Mouse (Mus musculus): ENCODE measurements around the gene Smc4. TPM values are rescaled to one million over a fixed set of nuclear protein-coding genes. Genes with fewer than 3 reads are reported as not detected.

Gene Smc4
- polyA plus RNA-seq, 1 experiment from 2014 or later = 54.3 TPM

GRCm38 (mm10) chr3:69026133-69026783 is 21.7 kb downstream of the Smc4 start:
- no peak for ATAC-seq (ENCODE audit: low FRiP score)

GRCm38 (mm10) chr3:69040105-69040504 is 35.6 kb downstream of the Smc4 start:
- Histone ChIP-seq H3K9ac (no peak overlapping the region), H3K27me3 (no peaks in the 10 kb centered on the region), H3K36me3 (peaks cover 17% of the 10 kb centered on the region), H3K4me3 (no peak overlapping the region), H3K9me3 (no peaks in the 10 kb centered on the region), H3K27ac (no peak overlapping the region), H3K4me1 (replicated peaks) (peaks cover 13% of the 10 kb centered on the region), H3K4me2 (no peak overlapping the region)
- no peak for ATAC-seq (ENCODE audit: low FRiP score)
- 83% methylated on average over 2 of the region's 2 CpGs for WGBS

More at GRCm38 (mm10) chr3:69026133-69026783, 21.7 kb downstream of the Smc4 start:
- Histone ChIP-seq H3K4me1 (replicated peaks) (no peaks in the 10 kb centered on the region), H3K27ac (no peak overlapping the region), H3K4me2 (no peak overlapping the region), H3K9ac (no peak overlapping the region), H3K36me3 (peaks cover 39% of the 10 kb centered on the region), H3K27me3 (no peaks in the 10 kb centered on the region), H3K9me3 (no peaks in the 10 kb centered on the region), H3K4me3 (no peak overlapping the region)
- whole genome bisulfite sequencing = 97% methylated on average over 1 of the region's 1 CpGs

- Histone ChIP-seq H3K27ac (no peak overlapping the region), H3K4me1 (replicated peaks) (peaks cover 23% of the 10 kb centered on the region), H3K36me3 (peaks cover 12% of the 10 kb centered on the region), H3K27me3 (no peaks in the 10 kb centered on the region), H3K9me3 (no peaks in the 10 kb centered on the region), H3K4me3 (no peak overlapping the region), H3K9ac (no peak overlapping the region), H3K4me2 (peak overlapping the region; percentile 11)
- no peak for ATAC-seq (ENCODE audit: low FRiP score)
- 69% methylated on average over 5 of the region's 5 CpGs for WGBS
These were observed 36.8 kb downstream of the Smc4 start for GRCm38 (mm10) chr3:69041298-69041697.

DNA sequence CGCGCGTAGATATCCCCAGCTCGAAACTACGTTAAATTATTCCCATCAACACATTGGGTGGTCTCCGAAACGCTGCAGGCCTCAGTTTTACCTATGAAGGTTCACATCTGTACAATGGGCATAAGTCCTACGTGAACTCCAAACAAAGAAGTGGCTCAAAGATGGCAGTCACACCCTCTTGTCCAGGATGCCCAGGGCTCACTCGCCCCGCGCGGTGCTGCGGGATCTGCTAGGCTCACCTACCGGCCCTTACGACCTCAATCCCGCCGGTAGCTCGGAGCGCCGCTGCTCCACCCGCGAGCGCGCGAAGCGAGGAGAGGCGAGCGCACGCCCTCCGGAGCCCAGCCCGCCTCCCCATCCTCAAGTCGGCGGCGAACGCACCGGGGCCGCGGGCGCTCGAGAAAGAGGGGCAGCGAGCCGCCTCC is 39.6 kb downstream of the Smc4 start:
- peaks cover 23% of the 10 kb centered on the region for H3K4me1 ChIP-seq (replicated peaks)
- peak overlapping the region; percentile 85 for H3K9ac ChIP-seq
- under 1% methylated on average over 42 of the region's 42 CpGs for WGBS
- peak; percentile 80 for ATAC-seq (ENCODE audit: low FRiP score)
- peak overlapping the region; percentile 85 for H3K4me3 ChIP-seq
- H3K27me3 ChIP-seq = peaks cover 7% of the 10 kb centered on the region; the same call in 1 of the 2 replicates
- peak overlapping the region; percentile 74 for H3K4me2 ChIP-seq
- peak overlapping the region; percentile 95 for H3K27ac ChIP-seq
- 0 out of 2 replicates have a peak, but pooled peaks cover 3% of the 10 kb centered on the region for H3K36me3 ChIP-seq
- H3K9me3 ChIP-seq = no peaks in the 10 kb centered on the region

DNA sequence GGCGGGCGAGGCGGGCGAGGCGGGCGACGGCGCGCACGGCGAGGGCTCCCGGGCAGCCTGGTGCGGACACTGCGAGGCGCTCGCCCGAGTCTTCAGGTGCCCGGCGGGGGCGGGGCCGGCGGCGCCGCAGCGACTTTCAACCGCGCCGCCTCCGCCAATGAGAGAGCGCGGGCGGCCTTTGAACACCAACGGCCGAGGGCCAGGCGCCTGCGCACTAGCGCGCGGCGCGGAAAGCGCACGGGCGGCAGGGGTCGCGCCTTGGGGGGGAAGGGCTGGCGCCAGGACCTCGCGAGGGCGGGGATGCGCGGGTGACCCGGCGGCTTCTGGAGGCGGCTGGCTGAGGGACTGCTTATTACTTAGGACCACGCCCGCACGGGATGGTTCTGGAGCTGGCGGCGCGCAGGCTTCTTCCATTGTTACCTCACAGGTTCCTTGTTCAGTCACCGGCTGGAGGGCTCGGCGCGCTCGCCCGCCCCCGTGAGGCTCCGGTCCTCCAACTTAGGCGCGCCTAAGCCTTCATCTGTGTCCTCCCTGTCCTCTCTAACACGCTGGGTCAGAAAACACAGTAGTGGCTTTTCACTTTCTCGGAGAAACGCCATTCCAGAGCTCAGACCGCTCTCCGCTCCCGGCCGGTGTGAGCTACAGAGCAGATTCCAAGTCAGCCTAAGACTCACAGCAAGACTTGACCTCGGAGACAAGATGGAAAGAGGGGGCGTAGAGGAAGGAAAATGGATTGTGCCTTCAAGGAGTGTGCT is 40.3 kb downstream of the Smc4 start, which contains the start of gene Trim59:
Gene Trim59, minus strand, starts transcription at position 111 of the 755 bp plus-strand sequence.
- peak; percentile 98 for ATAC-seq (ENCODE audit: low FRiP score)
- Histone ChIP-seq H3K4me1 (replicated peaks) (peaks cover 23% of the 10 kb centered on the region), H3K9ac (peak within 1 kb of the TSS; percentile 85), H3K4me3 (peak within 1 kb of the TSS; percentile 85), H3K9me3 (no peaks in the 10 kb centered on the region), H3K4me2 (peak within 1 kb of the TSS; percentile 74), H3K36me3 (0 out of 2 replicates have a peak, but pooled peaks cover 3% of the 10 kb centered on the region), H3K27me3 (peaks cover 7% of the 10 kb centered on the region; the same call in 1 of the 2 replicates), H3K27ac (peak within 1 kb of the TSS; percentile 95)
- WGBS = under 1% methylated on average over 69 of the region's 80 CpGs

DNA sequence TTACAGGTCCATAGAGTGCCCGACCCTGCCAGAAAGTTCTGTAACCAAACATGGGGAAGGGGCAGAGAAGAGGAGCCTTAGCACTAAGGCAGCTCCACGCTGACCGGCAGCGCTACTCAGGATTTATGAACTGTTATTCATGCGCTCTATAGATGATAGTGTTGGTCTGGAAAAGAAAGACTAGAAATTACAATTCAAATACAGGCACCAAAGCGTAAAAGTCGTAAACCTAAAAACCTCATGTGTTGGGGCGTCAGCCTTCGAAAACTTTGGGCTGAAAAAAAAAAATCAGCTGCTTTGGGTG is 40.8 kb downstream of the Smc4 start:
- Histone ChIP-seq H3K4me2 (peak overlapping the region; percentile 74), H3K4me3 (peak overlapping the region; percentile 85), H3K4me1 (replicated peaks) (peaks cover 23% of the 10 kb centered on the region), H3K27me3 (peaks cover 7% of the 10 kb centered on the region; the same call in 1 of the 2 replicates), H3K9me3 (no peaks in the 10 kb centered on the region), H3K9ac (peak overlapping the region; percentile 85), H3K27ac (peak overlapping the region; percentile 95), H3K36me3 (no peaks in the 10 kb centered on the region)
- ATAC-seq (ENCODE audit: low FRiP score) = no peak
- WGBS = 7% methylated on average over 9 of the region's 9 CpGs

GRCm38 (mm10) chr3:69045750-69046149 is 41.2 kb downstream of the Smc4 start:
- 21% methylated on average over 13 of the region's 13 CpGs for WGBS
- Histone ChIP-seq H3K4me3 (peak overlapping the region; percentile 85), H3K4me1 (replicated peaks) (peaks cover 23% of the 10 kb centered on the region), H3K9me3 (no peaks in the 10 kb centered on the region), H3K9ac (peak overlapping the region; percentile 85; the same call in 1 of the 2 replicates), H3K4me2 (peak overlapping the region; percentile 74), H3K27me3 (peaks cover 7% of the 10 kb centered on the region; the same call in 1 of the 2 replicates), H3K36me3 (no peaks in the 10 kb centered on the region), H3K27ac (no peak overlapping the region)
- no peak for ATAC-seq (ENCODE audit: low FRiP score)

DNA sequence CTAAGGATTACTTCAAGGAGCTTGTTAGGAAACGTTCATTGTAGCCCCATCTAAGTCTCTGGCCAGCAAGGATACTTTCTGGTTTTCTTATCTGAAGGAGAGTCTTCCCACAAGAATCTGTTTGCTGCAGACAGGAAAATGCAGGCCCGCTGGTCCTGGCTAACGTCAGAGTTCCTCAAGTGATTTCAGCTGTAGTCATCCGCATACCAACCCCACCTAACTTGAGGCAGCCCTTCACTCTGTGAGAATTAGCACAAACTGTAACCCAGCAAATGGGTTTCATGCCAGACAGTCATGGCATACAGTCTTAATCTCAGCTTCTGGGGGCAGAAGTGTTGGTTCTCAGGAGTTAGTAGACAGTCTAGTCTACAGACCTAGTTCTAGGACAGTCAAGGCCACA is 42.0 kb downstream of the Smc4 start:
- no peaks in the 10 kb centered on the region for H3K9me3 ChIP-seq
- no peak overlapping the region for H3K9ac ChIP-seq
- ATAC-seq (ENCODE audit: low FRiP score) = no peak
- 77% methylated on average over 4 of the region's 4 CpGs for WGBS
- peaks cover 20% of the 10 kb centered on the region for H3K4me1 ChIP-seq (replicated peaks)
- no peak overlapping the region for H3K27ac ChIP-seq
- no peak overlapping the region for H3K4me3 ChIP-seq
- peaks cover 7% of the 10 kb centered on the region; the same call in 1 of the 2 replicates for H3K27me3 ChIP-seq
- no peaks in the 10 kb centered on the region for H3K36me3 ChIP-seq
- H3K4me2 ChIP-seq = no peak overlapping the region

GRCm38 (mm10) chr3:69047684-69048083 is 43.1 kb downstream of the Smc4 start:
- Histone ChIP-seq H3K4me3 (no peak overlapping the region), H3K9me3 (no peaks in the 10 kb centered on the region), H3K36me3 (no peaks in the 10 kb centered on the region), H3K4me2 (no peak overlapping the region), H3K27me3 (peaks cover 7% of the 10 kb centered on the region; the same call in 1 of the 2 replicates), H3K9ac (no peak overlapping the region), H3K27ac (no peak overlapping the region), H3K4me1 (replicated peaks) (peaks cover 20% of the 10 kb centered on the region)
- ATAC-seq (ENCODE audit: low FRiP score) = no peak
- WGBS = 82% methylated on average over 4 of the region's 4 CpGs

GRCm38 (mm10) chr3:69049011-69049410 is 44.5 kb downstream of the Smc4 start:
- ATAC-seq (ENCODE audit: low FRiP score) = no peak
- Histone ChIP-seq H3K4me3 (no peak overlapping the region), H3K36me3 (no peaks in the 10 kb centered on the region), H3K4me2 (no peak overlapping the region), H3K9me3 (no peaks in the 10 kb centered on the region), H3K27me3 (peaks cover 7% of the 10 kb centered on the region; the same call in 1 of the 2 replicates), H3K27ac (no peak overlapping the region), H3K9ac (no peak overlapping the region), H3K4me1 (replicated peaks) (peaks cover 10% of the 10 kb centered on the region)
- WGBS = 60% methylated on average over 6 of the region's 6 CpGs

DNA sequence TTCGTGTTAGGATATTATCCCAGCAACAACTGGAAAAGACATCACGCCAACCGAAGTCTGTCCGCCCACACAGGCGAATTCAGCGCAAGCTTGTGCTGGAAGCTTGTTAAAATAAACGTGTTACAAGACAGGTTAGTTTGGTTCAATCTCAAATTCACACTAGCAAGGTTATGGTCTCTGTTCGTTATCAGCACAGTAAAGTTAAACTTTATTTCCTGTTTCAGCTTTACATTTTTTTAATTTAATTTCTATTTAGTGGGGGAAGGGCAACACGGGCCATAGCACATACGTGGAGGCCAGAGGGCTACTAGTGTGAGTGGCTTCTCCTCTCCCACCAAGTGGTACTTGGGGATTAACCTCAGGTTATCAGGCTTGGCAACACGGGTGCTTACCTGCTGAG is 47.4 kb downstream of the Smc4 start:
- Histone ChIP-seq H3K9me3 (no peaks in the 10 kb centered on the region), H3K4me2 (no peak overlapping the region), H3K9ac (no peak overlapping the region), H3K4me1 (replicated peaks) (no peaks in the 10 kb centered on the region), H3K27ac (no peak overlapping the region), H3K4me3 (no peak overlapping the region), H3K36me3 (no peaks in the 10 kb centered on the region), H3K27me3 (peaks cover 1% of the 10 kb centered on the region; the same call in 1 of the 2 replicates)
- no peak for ATAC-seq (ENCODE audit: low FRiP score)
- WGBS = 93% methylated on average over 11 of the region's 11 CpGs

- Histone ChIP-seq H3K27ac (no peak overlapping the region), H3K9ac (no peak overlapping the region), H3K27me3 (no peaks in the 10 kb centered on the region), H3K4me3 (no peak overlapping the region), H3K9me3 (no peaks in the 10 kb centered on the region), H3K36me3 (no peaks in the 10 kb centered on the region), H3K4me1 (replicated peaks) (no peaks in the 10 kb centered on the region), H3K4me2 (no peak overlapping the region)
- WGBS = 90% methylated on average over 7 of the region's 7 CpGs
- ATAC-seq (ENCODE audit: low FRiP score) = no peak
These were observed 50.4 kb downstream of the Smc4 start for GRCm38 (mm10) chr3:69054760-69055432.
